Mouse (Mus musculus): ENCODE results near the gene Oxct1. TPM values are rescaled to one million over a fixed set of nuclear protein-coding genes. Genes with fewer than 3 reads are reported as not detected.

Gene Oxct1
- polyA plus RNA-seq, 2 experiments = 75.4 to 255 TPM

DNA sequence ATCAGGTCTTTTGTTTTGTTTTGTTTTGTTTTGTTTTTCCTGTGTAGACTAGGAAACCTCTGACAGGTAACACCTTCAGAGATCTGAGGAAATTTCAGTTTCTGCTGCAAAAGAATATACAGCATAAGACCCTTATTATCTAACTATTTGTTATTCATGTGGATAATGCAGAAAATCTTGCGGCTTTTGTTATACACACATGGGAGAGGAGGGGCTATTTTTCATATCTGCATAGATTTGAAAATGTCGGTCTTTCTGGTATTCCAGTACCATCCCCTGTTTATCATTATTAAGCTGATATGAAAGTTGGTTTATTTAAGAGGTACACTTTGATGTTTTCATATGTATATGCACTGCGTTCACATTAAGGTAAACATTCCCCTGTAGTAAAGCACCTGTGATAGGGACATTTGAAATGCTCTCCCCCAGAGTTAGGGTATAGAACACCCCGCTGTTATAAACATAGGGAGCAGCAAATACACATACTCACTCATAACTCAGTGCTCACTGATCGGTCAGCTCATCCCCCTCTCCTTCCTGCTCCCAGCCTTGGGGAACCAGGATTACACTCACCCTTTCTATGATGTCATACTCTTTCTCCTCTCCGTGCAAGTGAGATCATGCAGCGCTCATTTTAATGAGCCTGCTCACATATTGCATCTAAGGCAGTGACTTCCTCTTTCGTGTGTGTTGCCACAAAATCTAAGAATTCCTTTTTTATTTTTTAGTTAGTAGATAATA is 122.6 kb downstream of the Oxct1 start:
- Histone ChIP-seq H3K4me1 (ENCODE audit: control insufficient read depth, insufficient read depth, low read length) (no peaks in the 10 kb centered on the region), H3K4me2 (replicated peaks; ENCODE audit: low read depth, low read length, severe bottlenecking) (no peak overlapping the region), H3K27ac (replicated peaks; ENCODE audit: low read depth, low read length) (no peak overlapping the region), H3K4me3 (replicated peaks; ENCODE audit: low read length) (no peak overlapping the region), H3K36me3 (ENCODE audit: control insufficient read depth, insufficient read depth, low read length) (peaks cover 37% of the 10 kb centered on the region), H3K9me3 (ENCODE audit: control insufficient read depth, low read length) (no peaks in the 10 kb centered on the region), H3K9ac (ENCODE audit: low read depth, low read length, severe bottlenecking) (no peak overlapping the region), H3K27me3 (ENCODE audit: control insufficient read depth, insufficient read depth, low read length) (no peaks in the 10 kb centered on the region)
- no peak for TF ChIP-seq POLR2A (IDR thresholded peaks at IDR 0.05; ENCODE audit: borderline replicate concordance, extremely low read depth, insufficient read depth, insufficient read length)
- ATAC-seq (ENCODE audit: low FRiP score, low read depth) (no peak), DNase-seq (ENCODE audit: low spot score) (no peak)
- 89% methylated on average over 8 of the region's 8 CpGs for WGBS

DNA sequence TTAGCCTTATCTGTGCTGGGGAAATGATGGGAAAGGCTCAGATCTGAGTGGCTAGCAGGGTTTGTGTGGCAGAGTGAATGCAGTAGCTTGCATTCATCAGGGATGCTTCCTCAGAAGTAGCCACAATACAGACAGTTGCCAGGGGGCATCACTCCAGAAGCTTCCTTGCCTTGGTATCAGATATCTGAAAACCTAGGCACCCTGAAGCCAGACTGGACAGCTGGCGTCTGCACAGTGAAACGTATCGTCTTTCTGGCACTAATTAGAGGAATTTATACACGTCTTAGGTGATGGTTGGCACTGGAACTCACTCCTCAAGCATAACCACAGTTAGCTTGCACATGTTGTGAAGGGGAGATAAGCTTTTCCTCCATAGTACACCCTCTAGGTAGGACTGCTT is 128.5 kb downstream of the Oxct1 start:
- WGBS = 68% methylated on average over 4 of the region's 4 CpGs
- Histone ChIP-seq H3K9me3 (ENCODE audit: control insufficient read depth, low read length) (no peaks in the 10 kb centered on the region), H3K4me1 (ENCODE audit: control insufficient read depth, insufficient read depth, low read length) (no peaks in the 10 kb centered on the region), H3K27me3 (ENCODE audit: control insufficient read depth, insufficient read depth, low read length) (no peaks in the 10 kb centered on the region), H3K36me3 (ENCODE audit: control insufficient read depth, insufficient read depth, low read length) (peaks cover 36% of the 10 kb centered on the region), H3K27ac (replicated peaks; ENCODE audit: low read depth, low read length) (no peak overlapping the region), H3K9ac (ENCODE audit: low read depth, low read length, severe bottlenecking) (no peak overlapping the region), H3K4me2 (replicated peaks; ENCODE audit: low read depth, low read length, severe bottlenecking) (no peak overlapping the region), H3K4me3 (replicated peaks; ENCODE audit: low read length) (no peak overlapping the region)
- no peak for TF ChIP-seq POLR2A (IDR thresholded peaks at IDR 0.05; ENCODE audit: borderline replicate concordance, extremely low read depth, insufficient read depth, insufficient read length)
- DNase-seq (ENCODE audit: low spot score) = no peak
- ATAC-seq (ENCODE audit: low FRiP score, low read depth) = no peak

DNA sequence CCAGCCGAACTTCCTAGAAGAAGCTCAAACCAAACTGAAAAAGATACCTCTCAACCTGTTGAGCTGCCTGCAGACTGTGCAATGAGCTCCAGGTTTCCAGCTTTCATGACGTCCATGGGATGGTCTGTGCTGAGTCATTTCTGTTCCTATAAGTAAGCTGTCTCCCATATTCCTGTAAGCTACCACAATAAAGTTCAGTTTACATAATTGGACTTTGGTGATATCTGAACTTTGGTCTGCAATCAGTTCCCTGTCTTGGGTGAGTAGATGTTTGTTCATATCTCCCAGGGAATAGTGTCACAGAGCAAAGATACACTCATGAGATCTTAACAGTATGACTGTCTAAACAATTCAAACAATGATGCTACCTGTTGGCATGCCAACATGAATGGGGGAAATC is 141.8 kb downstream of the Oxct1 start:
- Histone ChIP-seq H3K4me1 (ENCODE audit: control insufficient read depth, insufficient read depth, low read length) (no peaks in the 10 kb centered on the region), H3K27ac (replicated peaks; ENCODE audit: low read depth, low read length) (no peak overlapping the region), H3K4me2 (replicated peaks; ENCODE audit: low read depth, low read length, severe bottlenecking) (no peak overlapping the region), H3K9ac (ENCODE audit: low read depth, low read length, severe bottlenecking) (no peak overlapping the region), H3K27me3 (ENCODE audit: control insufficient read depth, insufficient read depth, low read length) (no peaks in the 10 kb centered on the region), H3K9me3 (ENCODE audit: control insufficient read depth, low read length) (no peaks in the 10 kb centered on the region), H3K4me3 (replicated peaks; ENCODE audit: low read length) (no peak overlapping the region), H3K36me3 (ENCODE audit: control insufficient read depth, insufficient read depth, low read length) (no peaks in the 10 kb centered on the region)
- 77% methylated on average over 2 of the region's 2 CpGs for WGBS
- no peak for DNase-seq (ENCODE audit: low spot score)
- TF ChIP-seq POLR2A (IDR thresholded peaks at IDR 0.05; ENCODE audit: borderline replicate concordance, extremely low read depth, insufficient read depth, insufficient read length) = no peak
- ATAC-seq (ENCODE audit: low FRiP score, low read depth) = no peak

DNA sequence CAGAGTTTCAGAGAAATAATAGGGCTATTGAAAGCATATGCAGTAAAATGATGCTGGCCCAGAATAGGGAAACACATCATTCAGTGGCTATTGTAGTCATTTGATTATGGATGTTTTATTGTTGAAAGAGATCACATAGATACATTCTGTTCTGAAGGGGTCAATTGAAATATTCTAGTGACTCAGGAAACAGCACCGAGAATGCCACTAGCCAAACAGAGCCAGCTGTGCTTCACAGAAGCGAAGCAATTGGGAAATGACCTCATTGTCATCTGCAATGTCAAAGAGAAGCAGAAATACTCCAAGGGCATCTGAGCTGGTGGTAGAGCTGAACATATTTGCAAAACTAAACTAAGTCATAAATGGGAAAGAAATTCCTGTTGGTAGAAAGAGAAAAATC is 145.4 kb downstream of the Oxct1 start:
- WGBS = 80% methylated on average over 2 of the region's 2 CpGs
- no peak for TF ChIP-seq POLR2A (IDR thresholded peaks at IDR 0.05; ENCODE audit: borderline replicate concordance, extremely low read depth, insufficient read depth, insufficient read length)
- no peaks in the 10 kb centered on the region for H3K4me1 ChIP-seq (ENCODE audit: control insufficient read depth, insufficient read depth, low read length)
- no peak overlapping the region for H3K4me2 ChIP-seq (replicated peaks; ENCODE audit: low read depth, low read length, severe bottlenecking)
- no peak overlapping the region for H3K4me3 ChIP-seq (replicated peaks; ENCODE audit: low read length)
- no peak overlapping the region for H3K27ac ChIP-seq (replicated peaks; ENCODE audit: low read depth, low read length)
- no peak for ATAC-seq (ENCODE audit: low FRiP score, low read depth)
- no peaks in the 10 kb centered on the region for H3K27me3 ChIP-seq (ENCODE audit: control insufficient read depth, insufficient read depth, low read length)
- H3K9me3 ChIP-seq (ENCODE audit: control insufficient read depth, low read length) = no peaks in the 10 kb centered on the region
- no peaks in the 10 kb centered on the region for H3K36me3 ChIP-seq (ENCODE audit: control insufficient read depth, insufficient read depth, low read length)
- no peak for DNase-seq (ENCODE audit: low spot score)
- no peak overlapping the region for H3K9ac ChIP-seq (ENCODE audit: low read depth, low read length, severe bottlenecking)

DNA sequence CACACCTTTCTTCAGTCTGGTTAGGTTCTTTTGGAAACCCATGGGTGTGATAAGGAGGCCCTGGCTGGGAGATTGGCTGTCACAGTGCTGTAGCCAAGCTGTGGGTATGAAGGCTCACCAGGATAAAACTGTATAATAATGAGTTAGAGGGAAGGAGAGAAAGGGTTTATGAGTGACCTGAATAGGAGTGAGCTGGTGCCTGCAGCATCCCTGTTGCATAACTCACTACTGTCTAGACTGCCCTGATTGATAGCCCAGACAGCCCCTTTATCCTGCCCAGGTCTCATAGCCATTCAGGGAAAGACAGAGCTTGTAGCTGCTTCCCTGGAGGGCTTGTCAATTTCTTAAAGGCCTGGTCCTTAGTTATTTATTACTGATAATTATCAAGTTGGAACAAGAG is 171.7 kb downstream of the Oxct1 start:
- Histone ChIP-seq H3K4me1 (ENCODE audit: control insufficient read depth, insufficient read depth, low read length) (no peaks in the 10 kb centered on the region), H3K9ac (ENCODE audit: low read depth, low read length, severe bottlenecking) (no peak overlapping the region), H3K4me3 (replicated peaks; ENCODE audit: low read length) (no peak overlapping the region), H3K27me3 (ENCODE audit: control insufficient read depth, insufficient read depth, low read length) (no peaks in the 10 kb centered on the region), H3K36me3 (ENCODE audit: control insufficient read depth, insufficient read depth, low read length) (no peaks in the 10 kb centered on the region), H3K27ac (replicated peaks; ENCODE audit: low read depth, low read length) (no peak overlapping the region), H3K4me2 (replicated peaks; ENCODE audit: low read depth, low read length, severe bottlenecking) (no peak overlapping the region), H3K9me3 (ENCODE audit: control insufficient read depth, low read length) (no peaks in the 10 kb centered on the region)
- DNase-seq (ENCODE audit: low spot score) (no peak), ATAC-seq (ENCODE audit: low FRiP score, low read depth) (no peak)
- no peak for TF ChIP-seq POLR2A (IDR thresholded peaks at IDR 0.05; ENCODE audit: borderline replicate concordance, extremely low read depth, insufficient read depth, insufficient read length)

Other genes with a start within 250 kb of the Oxct1 start
- 9.5 and 11.2 TPM in 2 replicates for gene Fbxo4, start 46.8 kb upstream of the Oxct1 start, polyA plus RNA-seq (2012; rRNA removed)
- 12.5 and 13.0 TPM in 2 replicates for gene Fbxo4, start 46.8 kb upstream of the Oxct1 start, polyA plus RNA-seq (2014; fragmentation: Nextera tagmentation; extraction: Ambion mirVana)
- 59.9 and 81.1 TPM in 2 replicates for gene AW549877, start 30.6 kb upstream of the Oxct1 start, polyA plus RNA-seq (2012; rRNA removed)
- 46.3 and 47.0 TPM in 2 replicates for gene AW549877, start 30.6 kb upstream of the Oxct1 start, polyA plus RNA-seq (2014; fragmentation: Nextera tagmentation; extraction: Ambion mirVana)